Mouse (Mus musculus): ENCODE data around the gene Setmar. TPM values are rescaled to one million over a fixed set of nuclear protein-coding genes. Genes with fewer than 3 reads are reported as not detected.

Gene Setmar
- polyA plus RNA-seq, 1 experiment from 2014 or later: 7.5 TPM

GRCm38 (mm10) chr6:108117881-108118280 is 53.0 kb downstream of the Setmar start:
- no peaks in the 10 kb centered on the region for H3K9me3 ChIP-seq
- H3K4me2 ChIP-seq: no peak overlapping the region
- no peak overlapping the region for H3K27ac ChIP-seq
- H3K9ac ChIP-seq: no peak overlapping the region
- no peaks in the 10 kb centered on the region for H3K4me1 ChIP-seq
- no peak for ATAC-seq (ENCODE audit: insufficient number of reproducible peaks, insufficient read depth, low FRiP score, low TSS enrichment, low read depth)
- no peaks in the 10 kb centered on the region for H3K27me3 ChIP-seq
- H3K4me3 ChIP-seq: no peak overlapping the region
- H3K36me3 ChIP-seq: 0 out of 2 replicates have a peak, but pooled peaks cover 2% of the 10 kb centered on the region
- WGBS: 85% methylated on average over 6 of the region's 6 CpGs

GRCm38 (mm10) chr6:108125474-108125873 is 60.6 kb downstream of the Setmar start:
- H3K9ac ChIP-seq: no peak overlapping the region
- 92% methylated on average over 1 of the region's 1 CpGs for WGBS
- no peaks in the 10 kb centered on the region for H3K36me3 ChIP-seq
- no peak overlapping the region for H3K4me3 ChIP-seq
- ATAC-seq (ENCODE audit: insufficient number of reproducible peaks, insufficient read depth, low FRiP score, low TSS enrichment, low read depth): no peak
- H3K27me3 ChIP-seq: no peaks in the 10 kb centered on the region
- H3K27ac ChIP-seq: no peak overlapping the region
- H3K4me2 ChIP-seq: no peak overlapping the region
- H3K4me1 ChIP-seq: no peaks in the 10 kb centered on the region
- no peaks in the 10 kb centered on the region for H3K9me3 ChIP-seq

- Histone ChIP-seq H3K27me3 (no peaks in the 10 kb centered on the region), H3K4me1 (no peaks in the 10 kb centered on the region), H3K27ac (no peak overlapping the region), H3K36me3 (no peaks in the 10 kb centered on the region), H3K9me3 (no peaks in the 10 kb centered on the region), H3K4me2 (no peak overlapping the region), H3K4me3 (no peak overlapping the region), H3K9ac (no peak overlapping the region)
- ATAC-seq (ENCODE audit: insufficient number of reproducible peaks, insufficient read depth, low FRiP score, low TSS enrichment, low read depth): no peak
- WGBS: 91% methylated on average over 3 of the region's 3 CpGs
Observed at GRCm38 (mm10) chr6:108126631-108127030, 61.8 kb downstream of the Setmar start.

Other genes starting within 250 kb of the Setmar start
- gene Sumf1, start 120.5 kb downstream of the Setmar start, polyA plus RNA-seq (2015; fragmentation: Nextera tagmentation; extraction: Ambion mirVana): 22.3 and 23.2 TPM in 2 replicates
- 7.8 and 11.2 TPM in 2 replicates for gene Itpr1, start 148.1 kb downstream of the Setmar start, polyA plus RNA-seq (2015; fragmentation: Nextera tagmentation; extraction: Ambion mirVana)

Data from embryonic facial prominence, embryonic 13.5 days (tissue).